Mouse (Mus musculus): ENCODE measurements around the gene Olfr1297. TPM values are rescaled to one million over a fixed set of nuclear protein-coding genes. Genes with fewer than 3 reads are reported as not detected.

Gene Olfr1297
- polyA plus RNA-seq (2015; fragmentation: Nextera tagmentation; extraction: Ambion mirVana) = not detected in 2 replicates

DNA sequence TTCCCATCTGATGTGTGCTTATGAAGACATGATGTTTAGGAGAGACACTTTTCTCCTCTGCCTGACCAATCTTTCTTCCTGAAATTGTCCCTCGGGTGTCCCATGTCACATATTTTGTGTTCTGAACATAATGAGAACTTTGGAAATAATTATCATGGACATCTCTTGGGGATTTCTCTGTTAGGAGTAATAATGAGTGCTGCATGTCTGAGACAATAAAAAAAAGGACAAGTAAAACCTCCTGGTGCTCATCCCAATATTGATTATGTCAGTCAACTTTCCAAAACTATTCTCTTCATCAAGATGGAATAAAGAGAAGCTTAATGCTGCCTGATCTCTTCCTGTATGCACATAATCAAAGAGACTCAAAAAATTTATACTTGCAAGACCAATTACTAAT is at the start of gene Olfr1297:
Gene Olfr1297, minus strand, starts transcription at position 101 of the 400 bp plus-strand sequence.

GRCm38 (mm10) chr2:111661119-111661518 is 34.8 kb upstream of the Olfr1297 start, which contains the start of gene Olfr1299:
Olfr1299 (plus strand) TSS chr2:111661419.

DNA sequence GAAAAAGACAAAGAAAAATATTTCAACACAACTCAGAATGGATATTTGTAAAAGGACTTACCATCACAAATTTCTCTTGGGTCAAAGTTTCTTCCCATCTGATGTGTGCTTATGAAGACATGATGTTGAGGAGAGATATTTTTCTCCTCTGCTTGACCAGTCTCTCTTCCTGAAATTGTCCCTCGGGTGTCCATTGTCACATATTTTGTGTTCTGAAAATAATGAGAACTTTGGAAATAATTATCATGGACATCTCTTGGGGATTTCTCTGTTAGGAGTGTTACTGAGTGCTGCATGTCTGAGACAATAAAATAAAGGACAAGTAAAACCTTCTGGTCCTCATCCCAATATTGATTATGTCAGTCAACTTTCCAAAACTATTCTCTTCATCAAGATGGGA is 22.8 kb upstream of the Olfr1297 start, which contains the start of gene Olfr1298:
Gene Olfr1298, minus strand, starts transcription at position 101 of the 400 bp plus-strand sequence.

GRCm38 (mm10) chr2:111569581-111569980 is 56.7 kb downstream of the Olfr1297 start, which contains the start of gene Olfr1295:
Olfr1295 (minus strand) TSS chr2:111569681.

Other genes with a start within 250 kb of the Olfr1297 start
- gene Olfr1286, start 203.4 kb downstream of the Olfr1297 start, polyA plus RNA-seq (2015; fragmentation: Nextera tagmentation; extraction: Ambion mirVana) = not detected in 2 replicates
- not detected in 2 replicates for gene Olfr1287, start 177.4 kb downstream of the Olfr1297 start, polyA plus RNA-seq (2015; fragmentation: Nextera tagmentation; extraction: Ambion mirVana)
- gene Olfr1288, start 152.4 kb downstream of the Olfr1297 start, polyA plus RNA-seq (2015; fragmentation: Nextera tagmentation; extraction: Ambion mirVana) = not detected in 2 replicates
- not detected in 2 replicates for gene Olfr1289, start 145.7 kb downstream of the Olfr1297 start, polyA plus RNA-seq (2015; fragmentation: Nextera tagmentation; extraction: Ambion mirVana)
- not detected in 2 replicates for gene Olfr1290, start 132.7 kb downstream of the Olfr1297 start, polyA plus RNA-seq (2015; fragmentation: Nextera tagmentation; extraction: Ambion mirVana)
- gene Olfr1291-ps1, start 129.3 kb downstream of the Olfr1297 start, polyA plus RNA-seq (2015; fragmentation: Nextera tagmentation; extraction: Ambion mirVana) = not detected in 2 replicates
- gene Olfr1293-ps, start 101.3 kb downstream of the Olfr1297 start, polyA plus RNA-seq (2015; fragmentation: Nextera tagmentation; extraction: Ambion mirVana) = not detected in 2 replicates
- not detected in 2 replicates for gene Olfr1294, start 86.2 kb downstream of the Olfr1297 start, polyA plus RNA-seq (2015; fragmentation: Nextera tagmentation; extraction: Ambion mirVana)
- not detected in 2 replicates for gene Olfr1295, start 56.8 kb downstream of the Olfr1297 start, polyA plus RNA-seq (2015; fragmentation: Nextera tagmentation; extraction: Ambion mirVana)
- not detected in 2 replicates for gene Olfr1298, start 22.7 kb upstream of the Olfr1297 start, polyA plus RNA-seq (2015; fragmentation: Nextera tagmentation; extraction: Ambion mirVana)
- gene Olfr1299, start 34.9 kb upstream of the Olfr1297 start, polyA plus RNA-seq (2015; fragmentation: Nextera tagmentation; extraction: Ambion mirVana) = not detected in 2 replicates
- not detected in 2 replicates for gene Olfr1301, start 124.5 kb upstream of the Olfr1297 start, polyA plus RNA-seq (2015; fragmentation: Nextera tagmentation; extraction: Ambion mirVana)
- gene Olfr1302, start 150.9 kb upstream of the Olfr1297 start, polyA plus RNA-seq (2015; fragmentation: Nextera tagmentation; extraction: Ambion mirVana) = not detected in 2 replicates
- not detected in 2 replicates for gene Olfr1303, start 193.8 kb upstream of the Olfr1297 start, polyA plus RNA-seq (2015; fragmentation: Nextera tagmentation; extraction: Ambion mirVana)